Mouse (Mus musculus): ENCODE measurements around the gene 0610009B22Rik.

GRCm38 (mm10) chr11:51656798-51657521, 31.7 kb downstream of the 0610009B22Rik start:
- TF ChIP-seq CTCF (IDR thresholded peaks at IDR 0.05; ENCODE audit: borderline replicate concordance, insufficient read depth, low read length) (no peak), POLR2A (IDR thresholded peaks at IDR 0.05; ENCODE audit: low read depth, low read length) (no peak)

Measured in embryonic fibroblast, embryonic 13.5 days (primary cell).